Mouse (Mus musculus): ENCODE results near the gene Ier3.

Gene Ier3

DNA sequence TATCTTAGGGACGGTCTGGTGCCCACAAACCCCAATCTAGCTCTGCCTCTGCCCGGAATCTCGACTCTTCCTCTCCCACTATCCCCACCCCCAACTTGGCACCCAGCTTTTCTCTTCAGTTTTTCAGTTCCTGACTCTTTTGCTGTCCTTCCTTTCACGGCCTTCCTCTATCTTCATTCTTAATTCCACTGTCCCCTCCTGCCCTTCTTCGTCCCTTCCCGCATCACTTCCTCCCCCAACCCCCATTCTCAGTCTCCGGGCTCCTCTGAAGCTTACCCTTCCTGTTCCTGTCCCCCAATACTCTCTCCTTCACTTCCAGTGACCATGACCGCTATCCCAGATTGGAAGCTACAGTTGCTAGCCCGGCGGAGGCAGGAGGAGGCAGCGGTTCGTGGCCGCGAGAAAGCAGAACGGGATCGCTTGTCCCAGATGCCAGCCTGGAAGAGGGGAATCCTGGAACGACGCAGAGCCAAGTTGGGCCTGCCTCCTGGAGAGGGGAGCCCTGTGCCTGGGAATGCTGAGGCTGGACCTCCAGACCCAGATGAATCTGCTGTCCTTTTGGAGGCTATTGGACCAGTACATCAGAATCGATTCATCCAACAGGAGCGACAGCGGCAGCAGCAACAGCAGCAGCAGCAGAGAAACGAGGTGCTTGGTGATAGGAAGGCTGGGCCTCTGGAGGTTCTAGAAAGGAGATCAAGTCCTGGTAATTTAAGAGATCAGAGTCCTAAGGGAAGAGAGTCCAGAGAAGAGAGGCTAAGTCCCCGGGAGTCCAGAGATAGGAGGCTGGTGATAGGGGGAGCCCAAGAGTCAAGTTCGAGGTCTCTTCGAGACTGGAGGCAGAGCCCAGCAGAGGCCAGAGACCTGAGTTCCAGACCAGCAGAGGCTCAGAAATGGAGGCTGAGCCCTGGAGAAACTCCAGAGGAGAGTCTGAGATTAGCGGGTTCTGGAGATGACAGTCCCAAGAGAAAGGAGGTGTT lies 45.7 kb downstream of the Ier3 start:
- DNase-seq (ENCODE audit: low read depth, low spot score) = no peak

- DNase-seq (ENCODE audit: low read depth, low spot score) = no peak
These were observed 46.8 kb downstream of the Ier3 start for GRCm38 (mm10) chr17:35868165-35868820.

- DNase-seq (ENCODE audit: low read depth, low spot score) = no peak
These were observed 47.5 kb downstream of the Ier3 start for GRCm38 (mm10) chr17:35868961-35869345.

GRCm38 (mm10) chr17:35869346-35870067 lies 48.0 kb downstream of the Ier3 start:
- DNase-seq (ENCODE audit: low read depth, low spot score) = no peak

- DNase-seq (ENCODE audit: low read depth, low spot score) = no peak
These were observed 48.8 kb downstream of the Ier3 start for GRCm38 (mm10) chr17:35870151-35870883.

DNA sequence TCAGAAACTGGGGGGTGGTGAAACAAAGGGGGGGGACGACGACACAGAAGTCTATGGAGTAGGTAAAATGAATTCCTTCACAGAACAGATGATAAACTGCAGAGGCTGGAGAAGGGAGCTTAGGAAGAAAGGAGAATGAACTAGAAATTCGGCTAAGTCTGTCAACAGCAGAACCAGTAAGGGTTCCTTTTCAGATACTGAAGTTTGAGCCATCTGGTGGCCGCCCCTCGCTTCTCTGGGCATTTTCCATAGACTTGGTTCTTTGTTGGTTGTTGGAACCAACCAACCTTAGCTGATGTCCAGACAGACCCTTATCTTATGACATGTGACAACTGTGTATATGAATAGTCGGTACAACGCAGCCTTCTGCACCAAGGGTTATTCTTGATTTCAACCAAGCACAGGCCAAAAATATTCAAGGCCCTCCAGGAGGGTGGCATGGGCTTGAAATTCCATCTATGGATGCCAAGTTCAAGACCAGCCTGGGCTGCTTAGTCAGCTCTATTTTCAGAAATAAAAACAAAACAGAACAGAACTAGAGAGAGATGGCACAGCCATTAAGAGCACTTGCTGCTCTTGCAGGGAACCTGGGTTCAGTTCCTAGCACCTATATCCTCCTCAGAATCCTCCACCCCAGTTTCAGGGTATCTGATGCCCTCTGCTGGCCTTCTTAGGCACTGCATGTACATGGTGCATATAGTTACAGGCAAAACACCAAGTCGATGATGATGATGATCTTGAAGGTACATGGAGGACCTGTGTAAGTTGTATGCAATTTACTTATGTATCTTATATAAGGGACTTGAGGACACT lies 49.6 kb downstream of the Ier3 start:
- no peak for DNase-seq (ENCODE audit: low read depth, low spot score)
